Mouse (Mus musculus): ENCODE data around the gene Nrde2.

Gene Nrde2

GRCm38 (mm10) chr12:100164991-100165500 lies 5.6 kb upstream of the Nrde2 start:
- no peak for DNase-seq (ENCODE audit: low read depth, low spot score)
- Histone ChIP-seq H3K36me3 (ENCODE audit: control insufficient read depth, insufficient read depth, low read length, poor library complexity, severe bottlenecking) (no peaks in the 10 kb centered on the region), H3K27me3 (ENCODE audit: control insufficient read depth, insufficient read depth, low read length, poor library complexity, severe bottlenecking) (no peaks in the 10 kb centered on the region)

- no peak for DNase-seq (ENCODE audit: low read depth, low spot score)
- peaks cover 11% of the 10 kb centered on the region for H3K36me3 ChIP-seq (ENCODE audit: control insufficient read depth, insufficient read depth, low read length, poor library complexity, severe bottlenecking)
- no peaks in the 10 kb centered on the region for H3K27me3 ChIP-seq (ENCODE audit: control insufficient read depth, insufficient read depth, low read length, poor library complexity, severe bottlenecking)
Measured at GRCm38 (mm10) chr12:100152466-100152865, 7.0 kb downstream of the Nrde2 start.

- H3K36me3 ChIP-seq (ENCODE audit: control insufficient read depth, insufficient read depth, low read length, poor library complexity, severe bottlenecking): peaks cover 3% of the 10 kb centered on the region
- DNase-seq (ENCODE audit: low read depth, low spot score): no peak
Measured at GRCm38 (mm10) chr12:100144269-100144668, 15.2 kb downstream of the Nrde2 start.

GRCm38 (mm10) chr12:100143737-100144136 lies 15.7 kb downstream of the Nrde2 start:
- H3K36me3 ChIP-seq (ENCODE audit: control insufficient read depth, insufficient read depth, low read length, poor library complexity, severe bottlenecking): peaks cover 3% of the 10 kb centered on the region
- no peaks in the 10 kb centered on the region for H3K27me3 ChIP-seq (ENCODE audit: control insufficient read depth, insufficient read depth, low read length, poor library complexity, severe bottlenecking)
- DNase-seq (ENCODE audit: low read depth, low spot score): no peak

More at GRCm38 (mm10) chr12:100144269-100144668, 15.2 kb downstream of the Nrde2 start:
- H3K27me3 ChIP-seq (ENCODE audit: control insufficient read depth, insufficient read depth, low read length, poor library complexity, severe bottlenecking): no peaks in the 10 kb centered on the region

GRCm38 (mm10) chr12:100142848-100143523 lies 16.5 kb downstream of the Nrde2 start:
- DNase-seq (ENCODE audit: low read depth, low spot score): no peak
- H3K27me3 ChIP-seq (ENCODE audit: control insufficient read depth, insufficient read depth, low read length, poor library complexity, severe bottlenecking): no peaks in the 10 kb centered on the region
- peaks cover 3% of the 10 kb centered on the region for H3K36me3 ChIP-seq (ENCODE audit: control insufficient read depth, insufficient read depth, low read length, poor library complexity, severe bottlenecking)

- peaks cover 11% of the 10 kb centered on the region for H3K36me3 ChIP-seq (ENCODE audit: control insufficient read depth, insufficient read depth, low read length, poor library complexity, severe bottlenecking)
Measured at GRCm38 (mm10) chr12:100135117-100135516, 24.3 kb downstream of the Nrde2 start.

GRCm38 (mm10) chr12:100134395-100134936 lies 25.0 kb downstream of the Nrde2 start:
- DNase-seq (ENCODE audit: low read depth, low spot score): no peak
- no peaks in the 10 kb centered on the region for H3K27me3 ChIP-seq (ENCODE audit: control insufficient read depth, insufficient read depth, low read length, poor library complexity, severe bottlenecking)
- peaks cover 11% of the 10 kb centered on the region for H3K36me3 ChIP-seq (ENCODE audit: control insufficient read depth, insufficient read depth, low read length, poor library complexity, severe bottlenecking)

More at GRCm38 (mm10) chr12:100135117-100135516, 24.3 kb downstream of the Nrde2 start:
- no peak for DNase-seq (ENCODE audit: low read depth, low spot score)
- H3K27me3 ChIP-seq (ENCODE audit: control insufficient read depth, insufficient read depth, low read length, poor library complexity, severe bottlenecking): no peaks in the 10 kb centered on the region

- peak; percentile 85 for DNase-seq (ENCODE audit: low read depth, low spot score)
- H3K27me3 ChIP-seq (ENCODE audit: control insufficient read depth, insufficient read depth, low read length, poor library complexity, severe bottlenecking): no peaks in the 10 kb centered on the region
- peaks cover 11% of the 10 kb centered on the region for H3K36me3 ChIP-seq (ENCODE audit: control insufficient read depth, insufficient read depth, low read length, poor library complexity, severe bottlenecking)
Measured at GRCm38 (mm10) chr12:100131655-100132054, 27.8 kb downstream of the Nrde2 start.

- H3K27me3 ChIP-seq (ENCODE audit: control insufficient read depth, insufficient read depth, low read length, poor library complexity, severe bottlenecking): no peaks in the 10 kb centered on the region
- peaks cover 11% of the 10 kb centered on the region for H3K36me3 ChIP-seq (ENCODE audit: control insufficient read depth, insufficient read depth, low read length, poor library complexity, severe bottlenecking)
- DNase-seq (ENCODE audit: low read depth, low spot score): no peak
Measured at GRCm38 (mm10) chr12:100131167-100131566, 28.3 kb downstream of the Nrde2 start.

GRCm38 (mm10) chr12:100128961-100129360 lies 30.5 kb downstream of the Nrde2 start:
- DNase-seq (ENCODE audit: low read depth, low spot score): no peak
- Histone ChIP-seq H3K27me3 (ENCODE audit: control insufficient read depth, insufficient read depth, low read length, poor library complexity, severe bottlenecking) (no peaks in the 10 kb centered on the region), H3K36me3 (ENCODE audit: control insufficient read depth, insufficient read depth, low read length, poor library complexity, severe bottlenecking) (peaks cover 10% of the 10 kb centered on the region)

- H3K27me3 ChIP-seq (ENCODE audit: control insufficient read depth, insufficient read depth, low read length, poor library complexity, severe bottlenecking): no peaks in the 10 kb centered on the region
- H3K36me3 ChIP-seq (ENCODE audit: control insufficient read depth, insufficient read depth, low read length, poor library complexity, severe bottlenecking): peaks cover 9% of the 10 kb centered on the region
- no peak for DNase-seq (ENCODE audit: low read depth, low spot score)
Measured at GRCm38 (mm10) chr12:100128522-100128921, 30.9 kb downstream of the Nrde2 start.

- no peak for DNase-seq (ENCODE audit: low read depth, low spot score)
- Histone ChIP-seq H3K27me3 (ENCODE audit: control insufficient read depth, insufficient read depth, low read length, poor library complexity, severe bottlenecking) (no peaks in the 10 kb centered on the region), H3K36me3 (ENCODE audit: control insufficient read depth, insufficient read depth, low read length, poor library complexity, severe bottlenecking) (peaks cover 10% of the 10 kb centered on the region)
Measured at GRCm38 (mm10) chr12:100127866-100128480, 31.5 kb downstream of the Nrde2 start.

- DNase-seq (ENCODE audit: low read depth, low spot score): no peak
- Histone ChIP-seq H3K36me3 (ENCODE audit: control insufficient read depth, insufficient read depth, low read length, poor library complexity, severe bottlenecking) (peaks cover 10% of the 10 kb centered on the region), H3K27me3 (ENCODE audit: control insufficient read depth, insufficient read depth, low read length, poor library complexity, severe bottlenecking) (no peaks in the 10 kb centered on the region)
Measured at GRCm38 (mm10) chr12:100126968-100127865, 32.2 kb downstream of the Nrde2 start.

- peak; percentile 32 for DNase-seq (ENCODE audit: low read depth, low spot score)
- Histone ChIP-seq H3K27me3 (ENCODE audit: control insufficient read depth, insufficient read depth, low read length, poor library complexity, severe bottlenecking) (no peaks in the 10 kb centered on the region), H3K36me3 (ENCODE audit: control insufficient read depth, insufficient read depth, low read length, poor library complexity, severe bottlenecking) (peaks cover 9% of the 10 kb centered on the region)
Measured at GRCm38 (mm10) chr12:100124913-100125798, 34.3 kb downstream of the Nrde2 start.
